Mouse (Mus musculus): Measurements from ENCODE around the gene Get4. TPM values are rescaled to one million over a fixed set of nuclear protein-coding genes. Genes with fewer than 3 reads are reported as not detected.

Get4 gene
- polyA plus RNA-seq, 1 experiment from 2014 or later: 159 TPM

- no peak for DNase-seq (ENCODE audit: low spot score)
- H3K27ac ChIP-seq (replicated peaks; ENCODE audit: low read depth, low read length): no peak overlapping the region
- H3K36me3 ChIP-seq (ENCODE audit: control insufficient read depth, insufficient read depth, low read length): peaks cover 14% of the 10 kb centered on the region
- H3K9me3 ChIP-seq (ENCODE audit: control insufficient read depth, low read length): no peaks in the 10 kb centered on the region
- H3K4me3 ChIP-seq (ENCODE audit: low read depth, low read length): no peak overlapping the region
- no peaks in the 10 kb centered on the region for H3K27me3 ChIP-seq (ENCODE audit: control insufficient read depth, insufficient read depth, low read length)
- ATAC-seq (ENCODE audit: insufficient number of reproducible peaks, low FRiP score, low TSS enrichment, low read depth): no peak
- no peak overlapping the region for H3K9ac ChIP-seq (ENCODE audit: low read length)
- H3K4me1 ChIP-seq (ENCODE audit: control insufficient read depth, insufficient read depth, low read length): no peaks in the 10 kb centered on the region
- H3K4me2 ChIP-seq (ENCODE audit: low read depth, severe bottlenecking): no peak overlapping the region
These were observed 37.8 kb upstream of the Get4 start for GRCm38 (mm10) chr5:139214298-139214697.

GRCm38 (mm10) chr5:139215184-139215583, 36.9 kb upstream of the Get4 start:
- Histone ChIP-seq H3K4me2 (ENCODE audit: low read depth, severe bottlenecking) (no peak overlapping the region), H3K27me3 (ENCODE audit: control insufficient read depth, insufficient read depth, low read length) (no peaks in the 10 kb centered on the region), H3K4me3 (ENCODE audit: low read depth, low read length) (no peak overlapping the region), H3K9ac (ENCODE audit: low read length) (no peak overlapping the region), H3K36me3 (ENCODE audit: control insufficient read depth, insufficient read depth, low read length) (peaks cover 12% of the 10 kb centered on the region), H3K4me1 (ENCODE audit: control insufficient read depth, insufficient read depth, low read length) (no peaks in the 10 kb centered on the region), H3K27ac (replicated peaks; ENCODE audit: low read depth, low read length) (no peak overlapping the region), H3K9me3 (ENCODE audit: control insufficient read depth, low read length) (no peaks in the 10 kb centered on the region)
- ATAC-seq (ENCODE audit: insufficient number of reproducible peaks, low FRiP score, low TSS enrichment, low read depth): no peak
- DNase-seq (ENCODE audit: low spot score): no peak
- WGBS: 97% methylated on average over 5 of the region's 5 CpGs

DNA sequence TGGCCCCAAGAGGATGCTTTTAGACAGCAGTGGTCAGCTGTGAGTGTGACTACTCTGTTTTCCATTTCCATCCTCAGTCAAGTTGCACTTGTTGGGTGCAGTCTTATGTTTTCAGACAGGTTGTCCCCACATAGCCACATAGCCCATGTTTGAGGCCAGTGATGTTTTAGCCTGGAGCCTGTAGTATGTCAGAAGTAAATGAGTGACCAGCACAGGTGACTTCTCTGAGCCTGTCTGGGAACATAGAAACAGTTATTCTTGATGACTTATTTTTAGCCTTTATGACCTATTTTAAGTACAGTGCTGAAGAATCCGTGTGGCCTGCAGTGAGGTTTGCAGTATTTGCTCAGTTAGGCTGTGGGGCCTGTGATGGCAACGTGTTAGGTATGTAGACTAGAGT, 36.0 kb upstream of the Get4 start:
- no peak overlapping the region for H3K27ac ChIP-seq (replicated peaks; ENCODE audit: low read depth, low read length)
- ATAC-seq (ENCODE audit: insufficient number of reproducible peaks, low FRiP score, low TSS enrichment, low read depth) (no peak), DNase-seq (ENCODE audit: low spot score) (no peak)
- 81% methylated on average over 2 of the region's 2 CpGs for WGBS
- H3K9me3 ChIP-seq (ENCODE audit: control insufficient read depth, low read length): no peaks in the 10 kb centered on the region
- H3K9ac ChIP-seq (ENCODE audit: low read length): no peak overlapping the region
- H3K4me1 ChIP-seq (ENCODE audit: control insufficient read depth, insufficient read depth, low read length): no peaks in the 10 kb centered on the region
- H3K4me3 ChIP-seq (ENCODE audit: low read depth, low read length): no peak overlapping the region
- no peak overlapping the region for H3K4me2 ChIP-seq (ENCODE audit: low read depth, severe bottlenecking)
- H3K36me3 ChIP-seq (ENCODE audit: control insufficient read depth, insufficient read depth, low read length): peaks cover 9% of the 10 kb centered on the region
- no peaks in the 10 kb centered on the region for H3K27me3 ChIP-seq (ENCODE audit: control insufficient read depth, insufficient read depth, low read length)

GRCm38 (mm10) chr5:139216774-139217173, 35.4 kb upstream of the Get4 start:
- Histone ChIP-seq H3K27ac (replicated peaks; ENCODE audit: low read depth, low read length) (no peak overlapping the region), H3K36me3 (ENCODE audit: control insufficient read depth, insufficient read depth, low read length) (peaks cover 10% of the 10 kb centered on the region), H3K4me1 (ENCODE audit: control insufficient read depth, insufficient read depth, low read length) (no peaks in the 10 kb centered on the region), H3K4me2 (ENCODE audit: low read depth, severe bottlenecking) (no peak overlapping the region), H3K9ac (ENCODE audit: low read length) (no peak overlapping the region), H3K4me3 (ENCODE audit: low read depth, low read length) (no peak overlapping the region), H3K27me3 (ENCODE audit: control insufficient read depth, insufficient read depth, low read length) (no peaks in the 10 kb centered on the region), H3K9me3 (ENCODE audit: control insufficient read depth, low read length) (no peaks in the 10 kb centered on the region)
- DNase-seq (ENCODE audit: low spot score) (no peak), ATAC-seq (ENCODE audit: insufficient number of reproducible peaks, low FRiP score, low TSS enrichment, low read depth) (no peak)
- 87% methylated on average over 3 of the region's 3 CpGs for WGBS

- Histone ChIP-seq H3K4me2 (ENCODE audit: low read depth, severe bottlenecking) (no peak overlapping the region), H3K27ac (replicated peaks; ENCODE audit: low read depth, low read length) (no peak overlapping the region), H3K27me3 (ENCODE audit: control insufficient read depth, insufficient read depth, low read length) (no peaks in the 10 kb centered on the region), H3K36me3 (ENCODE audit: control insufficient read depth, insufficient read depth, low read length) (peaks cover 22% of the 10 kb centered on the region), H3K4me3 (ENCODE audit: low read depth, low read length) (no peak overlapping the region), H3K9me3 (ENCODE audit: control insufficient read depth, low read length) (no peaks in the 10 kb centered on the region), H3K9ac (ENCODE audit: low read length) (no peak overlapping the region), H3K4me1 (ENCODE audit: control insufficient read depth, insufficient read depth, low read length) (no peaks in the 10 kb centered on the region)
- ATAC-seq (ENCODE audit: insufficient number of reproducible peaks, low FRiP score, low TSS enrichment, low read depth): no peak
- WGBS: 93% methylated on average over 4 of the region's 4 CpGs
- no peak for DNase-seq (ENCODE audit: low spot score)
These were observed 32.1 kb upstream of the Get4 start for GRCm38 (mm10) chr5:139220006-139220515.

GRCm38 (mm10) chr5:139220610-139221009, 31.5 kb upstream of the Get4 start:
- no peak for DNase-seq (ENCODE audit: low spot score)
- H3K9ac ChIP-seq (ENCODE audit: low read length): no peak overlapping the region
- 91% methylated on average over 4 of the region's 4 CpGs for WGBS
- H3K4me2 ChIP-seq (ENCODE audit: low read depth, severe bottlenecking): no peak overlapping the region
- no peak for ATAC-seq (ENCODE audit: insufficient number of reproducible peaks, low FRiP score, low TSS enrichment, low read depth)
- H3K4me3 ChIP-seq (ENCODE audit: low read depth, low read length): no peak overlapping the region
- no peak overlapping the region for H3K27ac ChIP-seq (replicated peaks; ENCODE audit: low read depth, low read length)
- peaks cover 20% of the 10 kb centered on the region for H3K36me3 ChIP-seq (ENCODE audit: control insufficient read depth, insufficient read depth, low read length)
- no peaks in the 10 kb centered on the region for H3K9me3 ChIP-seq (ENCODE audit: control insufficient read depth, low read length)
- no peaks in the 10 kb centered on the region for H3K4me1 ChIP-seq (ENCODE audit: control insufficient read depth, insufficient read depth, low read length)
- H3K27me3 ChIP-seq (ENCODE audit: control insufficient read depth, insufficient read depth, low read length): no peaks in the 10 kb centered on the region

DNA sequence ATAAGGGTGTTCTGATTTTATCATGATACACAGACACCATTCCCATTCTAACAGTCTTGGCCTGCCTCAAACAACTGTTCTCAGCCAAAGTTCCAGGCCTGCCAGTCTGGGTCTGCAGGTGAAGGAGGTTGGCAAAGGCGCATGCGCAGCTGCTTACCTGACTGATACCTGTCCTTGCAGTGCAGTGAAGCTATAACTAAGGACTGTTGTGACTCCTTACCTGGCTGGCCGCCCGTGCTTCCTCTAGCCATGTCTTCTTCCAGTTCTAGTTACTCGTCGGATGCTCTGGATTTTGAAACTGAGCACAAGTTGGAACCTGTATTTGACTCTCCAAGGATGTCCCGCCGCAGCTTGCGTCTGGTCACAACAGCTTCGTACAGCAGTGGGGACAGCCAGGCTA, 28.8 kb upstream of the Get4 start:
- DNase-seq (ENCODE audit: low spot score) (no peak), ATAC-seq (ENCODE audit: insufficient number of reproducible peaks, low FRiP score, low TSS enrichment, low read depth) (no peak)
- 93% methylated on average over 10 of the region's 10 CpGs for WGBS
- Histone ChIP-seq H3K4me3 (ENCODE audit: low read depth, low read length) (no peak overlapping the region), H3K9ac (ENCODE audit: low read length) (no peak overlapping the region), H3K4me1 (ENCODE audit: control insufficient read depth, insufficient read depth, low read length) (no peaks in the 10 kb centered on the region), H3K9me3 (ENCODE audit: control insufficient read depth, low read length) (no peaks in the 10 kb centered on the region), H3K36me3 (ENCODE audit: control insufficient read depth, insufficient read depth, low read length) (peaks cover 25% of the 10 kb centered on the region), H3K4me2 (ENCODE audit: low read depth, severe bottlenecking) (no peak overlapping the region), H3K27ac (replicated peaks; ENCODE audit: low read depth, low read length) (no peak overlapping the region), H3K27me3 (ENCODE audit: control insufficient read depth, insufficient read depth, low read length) (no peaks in the 10 kb centered on the region)

DNA sequence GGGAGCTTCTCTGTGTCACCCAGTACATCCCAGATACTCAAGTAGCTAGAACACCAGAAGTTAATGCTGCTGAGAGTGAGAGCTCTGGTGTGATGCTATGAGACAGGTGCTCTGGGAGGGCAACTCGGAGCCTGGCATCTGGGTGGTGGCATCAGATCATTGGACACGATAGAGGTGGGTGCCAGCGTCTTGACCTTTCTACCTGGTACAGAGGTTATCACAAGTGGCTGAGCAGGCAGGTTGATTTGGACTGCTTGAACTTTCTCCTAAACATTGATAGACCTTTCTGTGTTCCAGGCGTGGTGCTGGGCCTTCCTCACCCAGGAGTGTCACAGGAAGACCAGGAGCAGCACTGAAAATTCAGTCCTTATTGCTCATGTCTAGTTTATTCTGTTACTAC, 24.9 kb upstream of the Get4 start:
- Histone ChIP-seq H3K9me3 (ENCODE audit: control insufficient read depth, low read length) (no peaks in the 10 kb centered on the region), H3K27ac (replicated peaks; ENCODE audit: low read depth, low read length) (no peak overlapping the region), H3K36me3 (ENCODE audit: control insufficient read depth, insufficient read depth, low read length) (peaks cover 25% of the 10 kb centered on the region), H3K9ac (ENCODE audit: low read length) (no peak overlapping the region), H3K4me2 (ENCODE audit: low read depth, severe bottlenecking) (no peak overlapping the region), H3K4me3 (ENCODE audit: low read depth, low read length) (no peak overlapping the region), H3K4me1 (ENCODE audit: control insufficient read depth, insufficient read depth, low read length) (no peaks in the 10 kb centered on the region), H3K27me3 (ENCODE audit: control insufficient read depth, insufficient read depth, low read length) (no peaks in the 10 kb centered on the region)
- WGBS: 95% methylated on average over 4 of the region's 4 CpGs
- DNase-seq (ENCODE audit: low spot score): no peak
- ATAC-seq (ENCODE audit: insufficient number of reproducible peaks, low FRiP score, low TSS enrichment, low read depth): no peak

GRCm38 (mm10) chr5:139227645-139228044, 24.5 kb upstream of the Get4 start:
- H3K4me2 ChIP-seq (ENCODE audit: low read depth, severe bottlenecking): no peak overlapping the region
- no peaks in the 10 kb centered on the region for H3K4me1 ChIP-seq (ENCODE audit: control insufficient read depth, insufficient read depth, low read length)
- no peaks in the 10 kb centered on the region for H3K9me3 ChIP-seq (ENCODE audit: control insufficient read depth, low read length)
- 94% methylated on average over 2 of the region's 2 CpGs for WGBS
- no peak for ATAC-seq (ENCODE audit: insufficient number of reproducible peaks, low FRiP score, low TSS enrichment, low read depth)
- H3K9ac ChIP-seq (ENCODE audit: low read length): no peak overlapping the region
- no peak for DNase-seq (ENCODE audit: low spot score)
- peaks cover 25% of the 10 kb centered on the region for H3K36me3 ChIP-seq (ENCODE audit: control insufficient read depth, insufficient read depth, low read length)
- H3K27ac ChIP-seq (replicated peaks; ENCODE audit: low read depth, low read length): no peak overlapping the region
- H3K27me3 ChIP-seq (ENCODE audit: control insufficient read depth, insufficient read depth, low read length): no peaks in the 10 kb centered on the region
- no peak overlapping the region for H3K4me3 ChIP-seq (ENCODE audit: low read depth, low read length)
